Mouse (Mus musculus) midbrain, embryonic 11.5 days (tissue): ENCODE measurements at regions not wholly inside any gene's neighbourhood (a gene's known extent, or its start where the extent isn't known, plus 50 kb on each side); places are given as distances from the start of the nearest gene placed in this dataset.

Experiments
- ATAC-seq: fragments of 200-750 bp; cut with Nextera tagmentation; 2 replicates; pipeline ENCODE4 v1.8.0; 2017; ENCODE audit warnings: moderate TSS enrichment, moderate library complexity; ENCODE audit not compliant: low FRiP score
- DNase-seq: peaks from one replicate; pipeline ENCODE4 v3.0.0; 2015; ENCODE audit warnings: low spot score; ENCODE audit errors: missing footprints
- H3K27ac ChIP-seq: fragments of 300-500 bp; sonication (generic); 2 replicates; pipeline ENCODE4 v1.5.1; 2014; ENCODE audit warnings: low read depth, low read length
- H3K27me3 ChIP-seq: fragments of 300-500 bp; sonication (generic); 2 replicates; pipeline ENCODE4 v1.6.1; 2014; ENCODE audit warnings: mild to moderate bottlenecking, low read length, moderate library complexity, mixed read lengths; ENCODE audit not compliant: control insufficient read depth, insufficient read depth
- H3K36me3 ChIP-seq: fragments of 300-500 bp; sonication (generic); 2 replicates; pipeline ENCODE4 v1.6.1; 2014; ENCODE audit warnings: mild to moderate bottlenecking, low read length, moderate library complexity, mixed read lengths; ENCODE audit not compliant: control insufficient read depth, insufficient read depth
- H3K4me1 ChIP-seq: fragments of 300-500 bp; sonication (generic); 2 replicates; pipeline ENCODE4 v1.6.1; 2014; ENCODE audit warnings: low read length; ENCODE audit not compliant: control insufficient read depth, insufficient read depth
- H3K4me2 ChIP-seq: fragments of 300-500 bp; sonication (generic); 2 replicates; pipeline ENCODE4 v1.6.1; 2014; ENCODE audit warnings: mild to moderate bottlenecking, moderate library complexity
- H3K4me3 ChIP-seq: fragments of 300-500 bp; sonication (generic); 2 replicates; pipeline ENCODE4 v1.5.1; 2014; ENCODE audit warnings: low read depth, low read length
- H3K9ac ChIP-seq: fragments of 300-500 bp; sonication (generic); 2 replicates; pipeline ENCODE4 v1.6.1; 2014; ENCODE audit warnings: low read length
- H3K9me3 ChIP-seq: fragments of 300-500 bp; sonication (generic); 2 replicates; pipeline ENCODE4 v1.6.1; 2016; ENCODE audit warnings: low read length; ENCODE audit not compliant: control insufficient read depth
- whole genome bisulfite sequencing: fragments of 180-500 bp; shearing (Covaris S2); extraction: QIAGEN DNeasy Blood & Tissue Kit; methylation state at CpG from one replicate; pipeline ENCODE4 v1.1.7; 2014; 5-methylcytosine and 5-hydroxymethylcytosine counted together

- peaks cover 13% of the 10 kb centered on the region for H3K9me3 ChIP-seq
- WGBS: 77% methylated on average over 5 of the region's 5 CpGs
- no peaks in the 10 kb centered on the region for H3K36me3 ChIP-seq
- no peaks in the 10 kb centered on the region for H3K27me3 ChIP-seq
- H3K27ac ChIP-seq: no peak overlapping the region
- H3K4me2 ChIP-seq: no peak overlapping the region
- no peak overlapping the region for H3K4me3 ChIP-seq
- DNase-seq (no peak), ATAC-seq (no peak)
- no peak overlapping the region for H3K9ac ChIP-seq
- no peaks in the 10 kb centered on the region for H3K4me1 ChIP-seq
Observed at GRCm38 (mm10) chr17:22795213-22795612, 71.7 kb downstream of the Zfp945 start.

DNA sequence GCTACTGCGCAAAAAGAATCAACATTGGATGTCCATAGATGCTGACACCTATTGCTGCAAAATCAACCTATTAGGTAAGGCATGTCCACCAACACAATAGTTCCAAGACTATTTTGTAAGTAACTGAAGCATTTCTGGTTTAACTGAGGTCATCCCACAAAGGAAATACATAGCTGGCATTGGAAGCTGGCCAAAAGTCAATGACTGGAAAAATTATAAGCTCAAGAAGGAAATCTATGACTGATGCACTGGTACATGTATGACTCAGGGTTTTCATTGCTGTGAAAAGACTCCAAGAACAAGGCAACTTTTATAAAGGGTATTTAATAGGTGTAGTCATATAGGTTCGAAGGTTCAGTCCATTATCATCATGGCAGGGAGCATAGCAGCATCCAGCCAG is 82.5 kb downstream of the Zfp945 start:
- ATAC-seq (no peak), DNase-seq (no peak)
- H3K27ac ChIP-seq: no peak overlapping the region
- H3K9me3 ChIP-seq: peaks cover 11% of the 10 kb centered on the region; the same call in 1 of the 2 replicates
- no peak overlapping the region for H3K4me3 ChIP-seq
- no peak overlapping the region for H3K4me2 ChIP-seq
- H3K4me1 ChIP-seq: no peaks in the 10 kb centered on the region
- no peaks in the 10 kb centered on the region for H3K36me3 ChIP-seq
- WGBS: 92% methylated on average over 2 of the region's 2 CpGs
- H3K9ac ChIP-seq: no peak overlapping the region
- H3K27me3 ChIP-seq: no peaks in the 10 kb centered on the region

DNA sequence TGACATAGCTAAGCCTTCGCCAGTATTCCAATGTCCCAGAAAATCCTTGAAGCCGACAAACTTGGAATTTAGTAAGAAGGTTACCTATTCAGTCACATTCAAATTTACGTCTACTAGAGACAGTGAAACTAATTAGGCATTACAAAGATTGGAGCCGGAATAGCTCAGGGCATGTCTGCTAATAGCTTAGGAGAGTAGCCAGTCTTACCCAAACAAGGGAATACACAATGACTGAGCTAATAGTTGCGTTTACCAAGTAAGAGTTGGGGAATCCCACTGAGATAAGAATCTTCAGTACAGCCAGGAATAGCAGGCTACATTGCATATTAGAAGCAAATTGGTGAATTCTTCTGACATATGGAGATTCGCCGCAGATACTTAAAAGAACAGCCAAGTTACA is 121.2 kb downstream of the Zfp945 start:
- ATAC-seq (no peak), DNase-seq (no peak)
- H3K36me3 ChIP-seq: no peaks in the 10 kb centered on the region
- no peak overlapping the region for H3K4me2 ChIP-seq
- 59% methylated on average over 7 of the region's 7 CpGs for WGBS
- no peaks in the 10 kb centered on the region for H3K4me1 ChIP-seq
- no peaks in the 10 kb centered on the region for H3K27me3 ChIP-seq
- H3K9me3 ChIP-seq: no peaks in the 10 kb centered on the region
- no peak overlapping the region for H3K27ac ChIP-seq
- H3K9ac ChIP-seq: no peak overlapping the region
- H3K4me3 ChIP-seq: no peak overlapping the region

- peak overlapping the region; percentile 68 for H3K27ac ChIP-seq
- H3K4me2 ChIP-seq: peak overlapping the region; percentile 51
- WGBS: under 1% methylated on average over 25 of the region's 25 CpGs
- peak overlapping the region; percentile 77 for H3K9ac ChIP-seq
- 0 out of 2 replicates have a peak, but pooled peaks cover 2% of the 10 kb centered on the region for H3K36me3 ChIP-seq
- DNase-seq (peak; percentile 94), ATAC-seq (peak; percentile 94)
- no peaks in the 10 kb centered on the region for H3K27me3 ChIP-seq
- H3K4me1 ChIP-seq: no peaks in the 10 kb centered on the region
- H3K4me3 ChIP-seq: peak overlapping the region; percentile 56
- H3K9me3 ChIP-seq: no peaks in the 10 kb centered on the region
Observed at GRCm38 (mm10) chr17:22739581-22740178, 127.3 kb downstream of the Zfp945 start.

- no peak for DNase-seq
- 0 out of 2 replicates have a peak, but pooled peaks cover 2% of the 10 kb centered on the region for H3K36me3 ChIP-seq
- no peaks in the 10 kb centered on the region for H3K4me1 ChIP-seq
- H3K4me3 ChIP-seq: peak overlapping the region; percentile 56
- 17% methylated on average over 12 of the region's 12 CpGs for WGBS
- peak; percentile 15; the same call in 1 of the 2 replicates for ATAC-seq
- H3K9ac ChIP-seq: peak overlapping the region; percentile 77
- H3K27me3 ChIP-seq: no peaks in the 10 kb centered on the region
- H3K9me3 ChIP-seq: no peaks in the 10 kb centered on the region; the same call in 1 of the 2 replicates
- peak overlapping the region; percentile 51 for H3K4me2 ChIP-seq
- H3K27ac ChIP-seq: peak overlapping the region; percentile 68
Observed at GRCm38 (mm10) chr17:22739173-22739572, 127.8 kb downstream of the Zfp945 start.

- DNase-seq (no peak), ATAC-seq (no peak)
- H3K36me3 ChIP-seq: 0 out of 2 replicates have a peak, but pooled peaks cover 2% of the 10 kb centered on the region
- H3K27me3 ChIP-seq: no peaks in the 10 kb centered on the region
- H3K4me3 ChIP-seq: no peak overlapping the region
- no peak overlapping the region for H3K9ac ChIP-seq
- peaks cover 5% of the 10 kb centered on the region; the same call in 1 of the 2 replicates for H3K9me3 ChIP-seq
- 94% methylated on average over 4 of the region's 4 CpGs for WGBS
- no peak overlapping the region for H3K4me2 ChIP-seq
- H3K27ac ChIP-seq: no peak overlapping the region
- H3K4me1 ChIP-seq: no peaks in the 10 kb centered on the region
Observed at GRCm38 (mm10) chr17:22736360-22736759, 130.6 kb downstream of the Zfp945 start.
